Mouse (Mus musculus) kidney, embryonic 14.5 days (tissue): Measurements from ENCODE around the gene Hoxb6. TPM values are rescaled to one million over a fixed set of nuclear protein-coding genes. Genes with fewer than 3 reads are reported as not detected.

Experiments used
- ATAC-seq: fragments of 200-750 bp; cut with Nextera tagmentation; 2 replicates; pipeline ENCODE4 v1.8.0; 2017; ENCODE audit warnings: moderate number of reproducible peaks, mild to moderate bottlenecking, moderate TSS enrichment, moderate library complexity; ENCODE audit not compliant: low FRiP score, low TSS enrichment
- H3K27ac ChIP-seq: fragments of 300-500 bp; sonication (generic); 2 replicates; pipeline ENCODE4 v1.5.1; 2014; ENCODE audit warnings: low read depth, mild to moderate bottlenecking, low read length, moderate library complexity, mixed read lengths
- H3K27me3 ChIP-seq: fragments of 300-500 bp; sonication (generic); 2 replicates; pipeline ENCODE4 v1.6.1; 2014; ENCODE audit warnings: mild to moderate bottlenecking, low read length; ENCODE audit not compliant: control insufficient read depth, insufficient read depth
- H3K36me3 ChIP-seq: fragments of 300-500 bp; sonication (generic); 2 replicates; pipeline ENCODE4 v1.6.1; 2014; ENCODE audit warnings: low read length, mixed read lengths; ENCODE audit not compliant: control insufficient read depth, insufficient read depth
- H3K4me1 ChIP-seq: fragments of 300-500 bp; sonication (generic); 2 replicates; pipeline ENCODE4 v1.6.1; 2014; ENCODE audit warnings: low read length, mixed read lengths; ENCODE audit not compliant: control insufficient read depth, insufficient read depth
- H3K4me2 ChIP-seq: fragments of 300-500 bp; sonication (generic); replicated peaks from 2 replicates; pipeline ENCODE4 v1.6.1; 2014; ENCODE audit warnings: low read depth, mild to moderate bottlenecking, low read length
- H3K4me3 ChIP-seq: fragments of 300-500 bp; sonication (generic); 2 replicates; pipeline ENCODE4 v1.5.1; 2014; ENCODE audit warnings: mild to moderate bottlenecking, low read length
- H3K9ac ChIP-seq: fragments of 300-500 bp; sonication (generic); 2 replicates; pipeline ENCODE4 v1.6.1; 2014; ENCODE audit warnings: low read depth, mild to moderate bottlenecking, low read length, moderate library complexity
- H3K9me3 ChIP-seq: fragments of 300-500 bp; sonication (generic); 2 replicates; pipeline ENCODE4 v1.6.1; 2016; ENCODE audit warnings: low read length; ENCODE audit not compliant: control insufficient read depth
- WGBS: fragments of 180-500 bp; shearing (Covaris S2); extraction: QIAGEN DNeasy Blood & Tissue Kit; methylation state at CpG from one replicate; pipeline ENCODE4 v1.1.7; 2014; 5-methylcytosine and 5-hydroxymethylcytosine counted together
- polyA plus RNA-seq: library from polyadenylated mRNA; unstranded; fragments of >200 nt; fragmentation: Nextera tagmentation; extraction: Ambion mirVana; gene quantifications from 2 replicates; pipeline ENCODE4 v1.2.1, GENCODE M21; 2014

The Hoxb6 gene
- polyA plus RNA-seq, 1 experiment from 2014 or later: 44.1 TPM

- Histone ChIP-seq H3K9me3 (no peaks in the 10 kb centered on the region), H3K4me3 (no peak overlapping the region), H3K4me1 (peaks cover 44% of the 10 kb centered on the region), H3K36me3 (peaks cover 3% of the 10 kb centered on the region; the same call in 1 of the 2 replicates), H3K4me2 (no peak overlapping the region), H3K27ac (peak overlapping the region; percentile 42; the same call in 1 of the 2 replicates), H3K27me3 (peaks cover 4% of the 10 kb centered on the region; the same call in 1 of the 2 replicates), H3K9ac (0 out of 2 replicates have a peak overlapping the region, but pooled peaks have one; percentile 60)
- ATAC-seq: no peak
- 30% methylated on average over 4 of the region's 4 CpGs for WGBS
Observed at GRCm38 (mm10) chr11:96275896-96276295, 16.4 kb upstream of the Hoxb6 start.

- Histone ChIP-seq H3K9me3 (no peaks in the 10 kb centered on the region), H3K27ac (peak overlapping the region; percentile 87), H3K4me3 (peak overlapping the region; percentile 28), H3K4me2 (peak overlapping the region; percentile 52), H3K36me3 (peaks cover 3% of the 10 kb centered on the region; the same call in 1 of the 2 replicates), H3K27me3 (peaks cover 4% of the 10 kb centered on the region; the same call in 1 of the 2 replicates), H3K4me1 (peaks cover 45% of the 10 kb centered on the region), H3K9ac (peak overlapping the region; percentile 60)
- no peak for ATAC-seq
- WGBS: 3% methylated on average over 35 of the region's 35 CpGs
Observed at GRCm38 (mm10) chr11:96277151-96278044, 14.9 kb upstream of the Hoxb6 start.

- Histone ChIP-seq H3K4me1 (peaks cover 39% of the 10 kb centered on the region), H3K4me3 (peak overlapping the region; percentile 28)
- no peak for ATAC-seq
Observed at GRCm38 (mm10) chr11:96278324-96278723, 14.0 kb upstream of the Hoxb6 start.

GRCm38 (mm10) chr11:96278773-96279172 lies 13.5 kb upstream of the Hoxb6 start:
- Histone ChIP-seq H3K27me3 (peaks cover 4% of the 10 kb centered on the region; the same call in 1 of the 2 replicates), H3K4me1 (peaks cover 38% of the 10 kb centered on the region), H3K36me3 (peaks cover 3% of the 10 kb centered on the region; the same call in 1 of the 2 replicates), H3K4me2 (peak overlapping the region; percentile 95), H3K27ac (peak overlapping the region; percentile 80; the same call in 1 of the 2 replicates), H3K9me3 (no peaks in the 10 kb centered on the region), H3K9ac (peak overlapping the region; percentile 99; the same call in 1 of the 2 replicates), H3K4me3 (peak overlapping the region; percentile 53)
- ATAC-seq: no peak
- WGBS: under 1% methylated on average over 9 of the region's 9 CpGs

More at GRCm38 (mm10) chr11:96278324-96278723, 14.0 kb upstream of the Hoxb6 start:
- Histone ChIP-seq H3K27ac (peak overlapping the region; percentile 87; the same call in 1 of the 2 replicates), H3K4me2 (peak overlapping the region; percentile 52), H3K9me3 (no peaks in the 10 kb centered on the region), H3K36me3 (peaks cover 3% of the 10 kb centered on the region; the same call in 1 of the 2 replicates), H3K9ac (peak overlapping the region; percentile 60; the same call in 1 of the 2 replicates), H3K27me3 (peaks cover 4% of the 10 kb centered on the region; the same call in 1 of the 2 replicates)
- 6% methylated on average over 14 of the region's 14 CpGs for WGBS

- H3K9ac ChIP-seq: peak overlapping the region; percentile 99
- peaks cover 4% of the 10 kb centered on the region; the same call in 1 of the 2 replicates for H3K27me3 ChIP-seq
- 4% methylated on average over 31 of the region's 31 CpGs for WGBS
- H3K36me3 ChIP-seq: peaks cover 3% of the 10 kb centered on the region; the same call in 1 of the 2 replicates
- H3K4me1 ChIP-seq: peaks cover 38% of the 10 kb centered on the region
- peak overlapping the region; percentile 53 for H3K4me3 ChIP-seq
- peak overlapping the region; percentile 95 for H3K4me2 ChIP-seq
- H3K9me3 ChIP-seq: no peaks in the 10 kb centered on the region
- no peak for ATAC-seq
- peak overlapping the region; percentile 80 for H3K27ac ChIP-seq
Observed at GRCm38 (mm10) chr11:96279421-96280233, 12.6 kb upstream of the Hoxb6 start.

- Histone ChIP-seq H3K4me1 (peaks cover 38% of the 10 kb centered on the region), H3K9me3 (no peaks in the 10 kb centered on the region), H3K27me3 (no peaks in the 10 kb centered on the region), H3K9ac (peak overlapping the region; percentile 99), H3K36me3 (no peaks in the 10 kb centered on the region), H3K4me2 (peak overlapping the region; percentile 95), H3K4me3 (peak overlapping the region; percentile 53), H3K27ac (peak overlapping the region; percentile 80)
- WGBS: 17% methylated on average over 8 of the region's 8 CpGs
- ATAC-seq: no peak
Observed at GRCm38 (mm10) chr11:96280399-96281378, 11.6 kb upstream of the Hoxb6 start.

GRCm38 (mm10) chr11:96281396-96281795 lies 10.9 kb upstream of the Hoxb6 start:
- H3K9ac ChIP-seq: peak overlapping the region; percentile 99
- peak overlapping the region; percentile 95 for H3K4me2 ChIP-seq
- peaks cover 32% of the 10 kb centered on the region for H3K4me1 ChIP-seq
- 4% methylated on average over 18 of the region's 18 CpGs for WGBS
- H3K9me3 ChIP-seq: no peaks in the 10 kb centered on the region
- ATAC-seq: no peak
- H3K27ac ChIP-seq: peak overlapping the region; percentile 80
- no peaks in the 10 kb centered on the region for H3K36me3 ChIP-seq
- no peaks in the 10 kb centered on the region for H3K27me3 ChIP-seq
- peak overlapping the region; percentile 53 for H3K4me3 ChIP-seq
